34 mouse cellular contexts compared by ENCODE assay signal in the genomic region with DNA sequence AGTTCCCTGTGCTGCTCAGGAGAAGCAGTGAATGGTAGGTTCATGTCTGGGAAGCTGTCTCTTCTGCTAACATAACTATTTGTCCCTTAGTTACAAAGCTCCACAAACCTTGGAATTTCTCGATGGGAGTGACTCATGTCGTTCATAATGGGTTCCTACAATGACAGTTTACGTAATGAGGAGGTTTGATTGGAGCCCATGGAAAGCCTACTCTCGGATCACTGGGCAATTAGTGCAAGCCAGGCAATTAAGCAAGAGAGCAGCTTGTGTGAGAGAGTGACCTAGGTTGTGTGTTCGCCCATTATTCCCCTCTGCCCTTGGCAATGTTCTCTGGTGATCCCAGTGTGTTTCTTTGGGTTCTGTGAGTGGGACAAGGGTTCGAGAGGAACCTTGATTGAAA. TPM values are rescaled to one million over a fixed set of nuclear protein-coding genes. Genes with fewer than 3 reads are reported as not detected.
DNase-seq lines count a peak whose midpoint lies in the region; ATAC-seq and TF ChIP-seq lines count a peak whose summit lies in the region.
"Had no signal": no experiment of that assay in that cellular context is flagged by ENCODE, and none has a peak within 500 bp of the region (broad histone marks: within the 10 kb centered on the region; RNA-seq: fewer than 3 reads in every experiment).

No protein-coding gene starts in this region.

- H3K9ac ChIP-seq in forebrain, embryonic 13.5 days: no peak overlapping the region
- no peak overlapping the region for H3K9ac ChIP-seq in forebrain, postnatal 0 days
- H3K9ac ChIP-seq in forebrain, embryonic 14.5 days (ENCODE audit: low read length): no peak overlapping the region
- H3K9ac ChIP-seq in hindbrain, embryonic 13.5 days: no peak overlapping the region
- H3K9ac ChIP-seq: embryonic facial prominence, embryonic 12.5 days; embryonic facial prominence, embryonic 15.5 days; hindbrain, embryonic 12.5 days; intestine, embryonic 15.5 days had no signal

- peaks cover 30% of the 10 kb centered on the region for H3K4me1 ChIP-seq in forebrain, embryonic 13.5 days
- peaks cover 6% of the 10 kb centered on the region; the same call in 1 of the 2 replicates for H3K4me1 ChIP-seq in forebrain, postnatal 0 days (ENCODE audit: insufficient read depth)
- H3K4me1 ChIP-seq in forebrain, embryonic 14.5 days (ENCODE audit: control insufficient read depth, insufficient read depth, low read length): peaks cover 6% of the 10 kb centered on the region
- H3K4me1 ChIP-seq in hindbrain, embryonic 13.5 days (replicated peaks): peaks cover 13% of the 10 kb centered on the region

- H3K9me3 ChIP-seq in forebrain, embryonic 13.5 days (replicated peaks): no peaks in the 10 kb centered on the region
- H3K9me3 ChIP-seq in forebrain, postnatal 0 days (ENCODE audit: low read length): no peaks in the 10 kb centered on the region
- no peaks in the 10 kb centered on the region for H3K9me3 ChIP-seq in forebrain, embryonic 14.5 days (replicated peaks; ENCODE audit: control insufficient read depth, low read length)
- no peaks in the 10 kb centered on the region for H3K9me3 ChIP-seq in hindbrain, embryonic 13.5 days
- H3K9me3 ChIP-seq: embryonic facial prominence, embryonic 15.5 days; hindbrain, embryonic 12.5 days; intestine, embryonic 15.5 days had no signal

- 38% methylated on average over 6 of the region's 6 CpGs for WGBS in forebrain, embryonic 13.5 days
- 33% methylated on average over 6 of the region's 6 CpGs for WGBS in forebrain, postnatal 0 days
- WGBS in forebrain, embryonic 14.5 days: 24% methylated on average over 6 of the region's 6 CpGs
- 83% methylated on average over 6 of the region's 6 CpGs for WGBS in hindbrain, embryonic 13.5 days

- H3K4me3 ChIP-seq in forebrain, embryonic 13.5 days: no peak overlapping the region
- no peak overlapping the region for H3K4me3 ChIP-seq in forebrain, postnatal 0 days (ENCODE audit: low read depth, low read length)
- H3K4me3 ChIP-seq in forebrain, embryonic 14.5 days (ENCODE audit: low read depth, low read length): no peak overlapping the region
- H3K4me3 ChIP-seq in hindbrain, embryonic 13.5 days: no peak overlapping the region
- H3K4me3 ChIP-seq: embryonic facial prominence, embryonic 12.5 days; embryonic facial prominence, embryonic 15.5 days; gastrocnemius, adult 2 months; heart, adult 2 months; heart, embryonic 10.5 days; hindbrain, embryonic 12.5 days; intestine, embryonic 15.5 days had no signal

- DNase-seq in forebrain, postnatal 0 days: no peak
- DNase-seq in brain, embryonic 14.5 days (ENCODE audit: low read depth): peak; percentile 60
- peak; percentile 43 for DNase-seq in forebrain, embryonic 14.5 days (ENCODE audit: low spot score)
- peak; percentile 92 for DNase-seq in retina, postnatal 1 day
- no peak for DNase-seq in thymus, postnatal 4 days
- no peak for DNase-seq in adrenal gland, postnatal 10 days
- DNase-seq: adrenal gland, adult 8-10 months; adrenal gland, postnatal 36 days; cerebellum, adult 11 months; cerebellum, adult 2 months; cerebellum, adult 9-11 months; cerebellum, postnatal 25 days; gastrocnemius, postnatal 25 days; heart, adult 2 months; kidney, adult 11 months had no signal

- no peaks in the 10 kb centered on the region for H3K27me3 ChIP-seq in forebrain, embryonic 13.5 days
- H3K27me3 ChIP-seq in forebrain, postnatal 0 days (ENCODE audit: insufficient read depth, low read length): no peaks in the 10 kb centered on the region
- no peaks in the 10 kb centered on the region for H3K27me3 ChIP-seq in forebrain, embryonic 14.5 days (replicated peaks; ENCODE audit: control insufficient read depth, insufficient read depth, low read length)
- no peaks in the 10 kb centered on the region for H3K27me3 ChIP-seq in hindbrain, embryonic 13.5 days
- H3K27me3 ChIP-seq: embryonic facial prominence, embryonic 12.5 days; embryonic facial prominence, embryonic 15.5 days; hindbrain, embryonic 12.5 days; intestine, embryonic 15.5 days had no signal

- TF ChIP-seq POLR2A in brain, embryonic 14.5 days (IDR thresholded peaks at IDR 0.05; ENCODE audit: borderline replicate concordance, extremely low read depth, insufficient read depth, insufficient read length, poor library complexity, severe bottlenecking): no peak

- no peak for TF ChIP-seq CTCF in forebrain, postnatal 0 days (IDR thresholded peaks at IDR 0.05; ENCODE audit: low read depth)
- TF ChIP-seq CTCF in brain, embryonic 14.5 days (IDR thresholded peaks at IDR 0.05; ENCODE audit: borderline replicate concordance, extremely low read depth, insufficient read depth, insufficient read length): no peak

- 0 out of 2 replicates have a peak overlapping the region, but pooled peaks have one; percentile 37 for H3K27ac ChIP-seq in forebrain, embryonic 13.5 days
- no peak overlapping the region for H3K27ac ChIP-seq in forebrain, postnatal 0 days (ENCODE audit: low read depth, low read length)
- H3K27ac ChIP-seq in forebrain, embryonic 14.5 days (ENCODE audit: low read depth, low read length): no peak overlapping the region
- no peak overlapping the region for H3K27ac ChIP-seq in hindbrain, embryonic 13.5 days
- H3K27ac ChIP-seq: embryonic facial prominence, embryonic 12.5 days; embryonic facial prominence, embryonic 15.5 days; gastrocnemius, adult 2 months; heart, adult 2 months; heart, embryonic 10.5 days; hindbrain, embryonic 12.5 days; intestine, embryonic 15.5 days had no signal

- no peak overlapping the region for H3K4me2 ChIP-seq in forebrain, embryonic 13.5 days
- no peak overlapping the region for H3K4me2 ChIP-seq in forebrain, postnatal 0 days (ENCODE audit: low read depth)
- H3K4me2 ChIP-seq in forebrain, embryonic 14.5 days (ENCODE audit: low read length): no peak overlapping the region
- H3K4me2 ChIP-seq in hindbrain, embryonic 13.5 days: no peak overlapping the region
- H3K4me2 ChIP-seq: embryonic facial prominence, embryonic 12.5 days; embryonic facial prominence, embryonic 15.5 days; hindbrain, embryonic 12.5 days; intestine, embryonic 15.5 days had no signal

- H3K36me3 ChIP-seq in forebrain, embryonic 13.5 days (ENCODE audit: poor library complexity, severe bottlenecking): peaks cover 67% of the 10 kb centered on the region
- peaks cover 50% of the 10 kb centered on the region for H3K36me3 ChIP-seq in forebrain, postnatal 0 days (ENCODE audit: insufficient read depth)
- peaks cover 42% of the 10 kb centered on the region for H3K36me3 ChIP-seq in forebrain, embryonic 14.5 days (ENCODE audit: control insufficient read depth, insufficient read depth, low read length)
- H3K36me3 ChIP-seq in hindbrain, embryonic 13.5 days: peaks cover 59% of the 10 kb centered on the region

- ATAC-seq in forebrain, embryonic 13.5 days: no peak
- no peak for ATAC-seq in forebrain, postnatal 0 days
- ATAC-seq in forebrain, embryonic 14.5 days: no peak
- ATAC-seq in hindbrain, embryonic 13.5 days (ENCODE audit: low FRiP score): no peak
- ATAC-seq: activated CD4-positive, CD25-positive, alpha-beta regulatory T cell, adult 4 months; CD4-positive, CD25-positive, alpha-beta regulatory T cell, adult 4 months; hindbrain, embryonic 16.5 days; intestine, embryonic 15.5 days had no signal

RNA-seq across cellular contexts. Expression of a gene that starts 4.6 kb away (rescaled TPM):
- 150 and 162 TPM in 2 replicates for polyA plus RNA-seq in forebrain, embryonic 13.5 days (2015; fragmentation: Nextera tagmentation; extraction: Ambion mirVana)
- total RNA-seq in forebrain, postnatal 0 days (2014; rRNA removed): 59.9 and 60.3 TPM in 2 replicates
- 199 and 232 TPM in 2 replicates for polyA plus RNA-seq in forebrain, postnatal 0 days (2015; fragmentation: Nextera tagmentation; extraction: Ambion mirVana)
- 96.7 and 108 TPM in 2 replicates for polyA plus RNA-seq in brain, embryonic 14.5 days (2012; rRNA removed)
- 168 and 179 TPM in 2 replicates for polyA plus RNA-seq in forebrain, embryonic 14.5 days (2014; fragmentation: Nextera tagmentation; extraction: Ambion mirVana)
- polyA plus RNA-seq in hindbrain, embryonic 13.5 days (2015; fragmentation: Nextera tagmentation; extraction: Ambion mirVana): 135 and 145 TPM in 2 replicates
- total RNA-seq in adrenal gland, postnatal 10 days (2021): 10 to 100 TPM; 63.1 to 69.7 TPM

RNA-seq across cellular contexts. Expression of a gene that starts 6.4 kb away (rescaled TPM):
- polyA plus RNA-seq in forebrain, embryonic 13.5 days (2015; fragmentation: Nextera tagmentation; extraction: Ambion mirVana): 0.34 and 0.63 TPM in 2 replicates
- total RNA-seq in forebrain, postnatal 0 days (2014; rRNA removed): 0.24 TPM in 1 of 2 replicates, not detected in the other
- polyA plus RNA-seq in forebrain, postnatal 0 days (2015; fragmentation: Nextera tagmentation; extraction: Ambion mirVana): 0.26 TPM in 1 of 2 replicates, not detected in the other
- 1.6 and 2.6 TPM in 2 replicates for polyA plus RNA-seq in brain, embryonic 14.5 days (2012; rRNA removed)
- 0.25 TPM in 1 of 2 replicates, not detected in the other for polyA plus RNA-seq in forebrain, embryonic 14.5 days (2014; fragmentation: Nextera tagmentation; extraction: Ambion mirVana)
- 0.18 and 0.47 TPM in 2 replicates for polyA plus RNA-seq in hindbrain, embryonic 13.5 days (2015; fragmentation: Nextera tagmentation; extraction: Ambion mirVana)
- 10 to 100 TPM; 17.2 to 34.8 TPM for total RNA-seq in adrenal gland, postnatal 10 days (2021)
- polyA plus RNA-seq: activated CD4-positive, CD25-positive, alpha-beta regulatory T cell, adult 4 months; heart, embryonic 14.5 days; heart, postnatal 0 days had no signal

RNA-seq across cellular contexts. Expression of a gene that starts 30.9 kb away (rescaled TPM):
- polyA plus RNA-seq in forebrain, embryonic 13.5 days (2015; fragmentation: Nextera tagmentation; extraction: Ambion mirVana): 364 and 366 TPM in 2 replicates
- 107 and 159 TPM in 2 replicates for total RNA-seq in forebrain, postnatal 0 days (2014; rRNA removed)
- 101 and 104 TPM in 2 replicates for polyA plus RNA-seq in forebrain, postnatal 0 days (2015; fragmentation: Nextera tagmentation; extraction: Ambion mirVana)
- 438 and 625 TPM in 2 replicates for polyA plus RNA-seq in brain, embryonic 14.5 days (2012; rRNA removed)
- 127 and 131 TPM in 2 replicates for polyA plus RNA-seq in forebrain, embryonic 14.5 days (2014; fragmentation: Nextera tagmentation; extraction: Ambion mirVana)
- polyA plus RNA-seq in hindbrain, embryonic 13.5 days (2015; fragmentation: Nextera tagmentation; extraction: Ambion mirVana): 238 and 243 TPM in 2 replicates
- total RNA-seq in adrenal gland, postnatal 10 days (2021): 100 to 1,000 TPM; 214 to 253 TPM

RNA-seq across cellular contexts. Expression of a gene that starts 37.7 kb away (rescaled TPM):
- 84.0 and 87.3 TPM in 2 replicates for polyA plus RNA-seq in forebrain, embryonic 13.5 days (2015; fragmentation: Nextera tagmentation; extraction: Ambion mirVana)
- 70.4 and 80.0 TPM in 2 replicates for total RNA-seq in forebrain, postnatal 0 days (2014; rRNA removed)
- polyA plus RNA-seq in forebrain, postnatal 0 days (2015; fragmentation: Nextera tagmentation; extraction: Ambion mirVana): 75.3 and 76.8 TPM in 2 replicates
- 59.7 and 71.3 TPM in 2 replicates for polyA plus RNA-seq in brain, embryonic 14.5 days (2012; rRNA removed)
- polyA plus RNA-seq in forebrain, embryonic 14.5 days (2014; fragmentation: Nextera tagmentation; extraction: Ambion mirVana): 99.7 and 107 TPM in 2 replicates
- polyA plus RNA-seq in hindbrain, embryonic 13.5 days (2015; fragmentation: Nextera tagmentation; extraction: Ambion mirVana): 81.6 and 87.6 TPM in 2 replicates
- 10 to 100 TPM; 45.7 to 55.6 TPM for total RNA-seq in adrenal gland, postnatal 10 days (2021)

RNA-seq across cellular contexts. Expression of a gene that starts 47.2 kb away (rescaled TPM):
- not detected in 2 replicates for polyA plus RNA-seq in forebrain, embryonic 13.5 days (2015; fragmentation: Nextera tagmentation; extraction: Ambion mirVana)
- total RNA-seq in forebrain, postnatal 0 days (2014; rRNA removed): not detected in 2 replicates
- not detected in 2 replicates for polyA plus RNA-seq in forebrain, postnatal 0 days (2015; fragmentation: Nextera tagmentation; extraction: Ambion mirVana)
- polyA plus RNA-seq in brain, embryonic 14.5 days (2012; rRNA removed): not detected in 2 replicates
- polyA plus RNA-seq in forebrain, embryonic 14.5 days (2014; fragmentation: Nextera tagmentation; extraction: Ambion mirVana): not detected in 2 replicates
- polyA plus RNA-seq in hindbrain, embryonic 13.5 days (2015; fragmentation: Nextera tagmentation; extraction: Ambion mirVana): not detected in 2 replicates
- total RNA-seq in adrenal gland, postnatal 10 days (2021): under 1 TPM in 1 of 2 experiments, not detected in 1; 0.64 TPM
- total RNA-seq: adrenal gland, adult 8-10 months; adrenal gland, postnatal 36 days; common myeloid progenitor, adult 5-6 weeks; hematopoietic stem cell, adult 5-6 weeks; MEL had no signal
- polyA plus RNA-seq: activated CD4-positive, CD25-positive, alpha-beta regulatory T cell, adult 4 months; C2C12; CD4-positive, CD25-positive, alpha-beta regulatory T cell, adult 4 months; embryonic facial prominence, embryonic 12.5 days; embryonic facial prominence, embryonic 15.5 days; frontal cortex, adult 2 months; gonadal fat pad, adult 2 months; heart, embryonic 10.5 days; hindbrain, embryonic 12.5 days; hindbrain, embryonic 16.5 days; intestine, embryonic 15.5 days had no signal

Comparison
In these comparisons a context has a peak if more than half of its experiments do, and no peak if none do; other contexts are left out.
1. DNase-seq: peak in brain, embryonic 14.5 days (single experiment), forebrain, embryonic 14.5 days (single experiment) and retina, postnatal 1 day (single experiment); none in forebrain, postnatal 0 days (single experiment), thymus, postnatal 4 days (single experiment) and adrenal gland, postnatal 10 days (single experiment).